Mouse (Mus musculus): Measurements from ENCODE around the gene Ano7. TPM values are rescaled to one million over a fixed set of nuclear protein-coding genes. Genes with fewer than 3 reads are reported as not detected.

The Ano7 gene
- total and polyA plus RNA-seq, 2 experiments from 2014 or later, result 0.11 TPM; not detected in 1

DNA sequence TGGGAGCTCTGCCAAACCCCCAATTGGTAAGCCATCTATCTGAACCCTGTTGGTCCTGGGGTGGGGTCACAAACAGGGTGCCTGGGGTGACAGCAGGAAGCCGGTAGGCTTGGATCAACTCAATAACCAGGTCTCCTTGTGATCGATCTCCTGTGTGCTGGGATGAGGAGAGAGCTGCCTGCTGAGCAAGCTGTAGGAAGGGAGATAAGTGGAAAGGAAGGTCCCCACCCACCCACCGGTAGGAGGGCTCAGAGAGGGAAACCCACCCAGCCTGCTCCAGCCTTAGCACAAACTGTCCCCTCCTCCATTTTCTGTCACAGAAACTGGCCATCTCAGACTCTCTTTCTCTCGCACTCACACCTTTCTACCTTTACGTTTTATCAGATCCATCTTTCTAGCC lies 3.6 kb downstream of the Ano7 start:
- Histone ChIP-seq H3K4me1 (ENCODE audit: control insufficient read depth, insufficient read depth) (no peaks in the 10 kb centered on the region), H3K36me3 (replicated peaks; ENCODE audit: control insufficient read depth, insufficient read depth, low read length) (no peaks in the 10 kb centered on the region), H3K27ac (ENCODE audit: low read depth) (no peak overlapping the region), H3K4me3 (ENCODE audit: low read depth, low read length) (no peak overlapping the region), H3K27me3 (ENCODE audit: control insufficient read depth, insufficient read depth, low read length) (0 out of 2 replicates have a peak, but pooled peaks cover 2% of the 10 kb centered on the region), H3K9ac (replicated peaks; ENCODE audit: low read depth, low read length) (no peak overlapping the region), H3K4me2 (ENCODE audit: low read depth, low read length) (no peak overlapping the region), H3K9me3 (replicated peaks; ENCODE audit: control insufficient read depth, low read length) (no peaks in the 10 kb centered on the region)
- TF ChIP-seq EP300 (IDR thresholded peaks at IDR 0.05; ENCODE audit: low read depth), result no peak
- TF ChIP-seq CTCF (IDR thresholded peaks at IDR 0.05; ENCODE audit: low read depth), result no peak
- WGBS, result 43% methylated on average over 5 of the region's 5 CpGs
- DNase-seq (ENCODE audit: low spot score) (no peak), ATAC-seq (ENCODE audit: insufficient read depth, low read depth) (no peak)

DNA sequence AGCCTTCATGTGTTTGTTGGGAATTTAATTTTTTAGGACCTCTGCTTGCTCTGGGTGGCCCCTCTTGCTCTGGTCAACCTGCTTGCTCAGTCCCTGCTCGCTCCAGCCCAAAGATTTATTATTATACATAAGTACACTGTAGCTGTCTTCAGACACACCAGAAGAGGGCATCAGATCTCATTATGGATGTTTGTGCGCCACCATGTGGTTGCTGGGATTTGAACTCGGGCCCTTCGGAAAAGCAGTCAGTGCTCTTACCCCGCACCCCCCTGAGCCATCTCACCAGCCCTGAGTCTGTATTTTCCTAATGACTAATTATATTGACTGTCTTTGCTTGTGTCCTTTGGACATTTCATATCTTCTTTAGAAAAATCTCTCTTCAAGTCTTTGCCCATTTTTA lies 5.4 kb downstream of the Ano7 start:
- TF ChIP-seq CTCF (IDR thresholded peaks at IDR 0.05; ENCODE audit: low read depth) (no peak), EP300 (IDR thresholded peaks at IDR 0.05; ENCODE audit: low read depth) (no peak)
- Histone ChIP-seq H3K9me3 (replicated peaks; ENCODE audit: control insufficient read depth, low read length) (no peaks in the 10 kb centered on the region), H3K4me2 (ENCODE audit: low read depth, low read length) (no peak overlapping the region), H3K27ac (ENCODE audit: low read depth) (no peak overlapping the region), H3K27me3 (ENCODE audit: control insufficient read depth, insufficient read depth, low read length) (0 out of 2 replicates have a peak, but pooled peaks cover 2% of the 10 kb centered on the region), H3K36me3 (replicated peaks; ENCODE audit: control insufficient read depth, insufficient read depth, low read length) (no peaks in the 10 kb centered on the region), H3K4me1 (ENCODE audit: control insufficient read depth, insufficient read depth) (no peaks in the 10 kb centered on the region), H3K9ac (replicated peaks; ENCODE audit: low read depth, low read length) (no peak overlapping the region), H3K4me3 (ENCODE audit: low read depth, low read length) (no peak overlapping the region)
- no peak for ATAC-seq (ENCODE audit: insufficient read depth, low read depth)
- WGBS, result 74% methylated on average over 5 of the region's 5 CpGs
- no peak for DNase-seq (ENCODE audit: low spot score)

DNA sequence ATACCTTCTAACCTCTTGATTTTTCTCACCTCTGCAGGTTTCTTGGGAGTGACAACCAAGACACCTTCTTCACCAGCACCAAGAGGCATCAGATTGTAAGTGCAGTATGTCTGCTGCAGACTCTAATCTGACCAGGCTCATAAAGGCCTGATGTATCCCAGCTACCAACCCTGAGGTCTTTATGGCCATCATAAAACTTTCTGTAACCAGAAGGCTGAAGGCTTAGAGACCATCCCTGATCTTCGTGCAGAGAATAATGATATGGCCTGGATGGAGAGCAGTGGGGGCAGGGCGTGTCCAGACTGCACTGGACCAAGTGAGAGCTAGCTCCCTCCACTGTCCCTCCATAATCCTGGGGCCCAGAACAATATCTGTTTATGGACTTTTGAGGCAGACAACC lies 13.5 kb downstream of the Ano7 start:
- Histone ChIP-seq H3K4me3 (ENCODE audit: low read depth, low read length) (no peak overlapping the region), H3K9ac (replicated peaks; ENCODE audit: low read depth, low read length) (no peak overlapping the region), H3K4me1 (ENCODE audit: control insufficient read depth, insufficient read depth) (no peaks in the 10 kb centered on the region), H3K27ac (ENCODE audit: low read depth) (no peak overlapping the region), H3K36me3 (replicated peaks; ENCODE audit: control insufficient read depth, insufficient read depth, low read length) (no peaks in the 10 kb centered on the region), H3K4me2 (ENCODE audit: low read depth, low read length) (no peak overlapping the region), H3K27me3 (ENCODE audit: control insufficient read depth, insufficient read depth, low read length) (no peaks in the 10 kb centered on the region), H3K9me3 (replicated peaks; ENCODE audit: control insufficient read depth, low read length) (no peaks in the 10 kb centered on the region)
- DNase-seq (ENCODE audit: low spot score), result no peak
- no peak for ATAC-seq (ENCODE audit: insufficient read depth, low read depth)
- WGBS, result 72% methylated on average over 2 of the region's 2 CpGs
- TF ChIP-seq EP300 (IDR thresholded peaks at IDR 0.05; ENCODE audit: low read depth) (no peak), CTCF (IDR thresholded peaks at IDR 0.05; ENCODE audit: low read depth) (no peak)

DNA sequence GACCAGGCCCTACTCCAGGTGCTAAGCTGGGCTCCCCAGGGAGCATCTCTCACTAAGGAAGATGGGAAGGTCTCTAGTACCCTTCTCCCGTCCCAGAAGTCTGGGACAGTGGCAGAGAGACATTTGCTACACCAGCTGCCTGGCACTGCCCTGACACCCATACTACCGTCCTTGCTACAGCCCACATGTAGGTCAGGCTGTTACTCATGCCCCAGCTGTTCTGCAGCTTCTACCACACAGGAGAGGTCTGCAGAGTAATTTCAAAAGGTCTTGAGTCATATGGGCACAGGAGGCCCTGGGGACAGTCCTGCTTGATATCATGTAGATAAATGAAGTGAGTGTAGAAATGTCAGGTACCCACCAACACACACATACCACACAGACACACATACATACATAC lies 15.2 kb downstream of the Ano7 start:
- no peak for TF ChIP-seq CTCF (IDR thresholded peaks at IDR 0.05; ENCODE audit: low read depth)
- no peak for TF ChIP-seq EP300 (IDR thresholded peaks at IDR 0.05; ENCODE audit: low read depth)
- ATAC-seq (ENCODE audit: insufficient read depth, low read depth), result no peak
- Histone ChIP-seq H3K9ac (replicated peaks; ENCODE audit: low read depth, low read length) (no peak overlapping the region), H3K9me3 (replicated peaks; ENCODE audit: control insufficient read depth, low read length) (no peaks in the 10 kb centered on the region), H3K4me1 (ENCODE audit: control insufficient read depth, insufficient read depth) (no peaks in the 10 kb centered on the region), H3K36me3 (replicated peaks; ENCODE audit: control insufficient read depth, insufficient read depth, low read length) (no peaks in the 10 kb centered on the region), H3K27me3 (ENCODE audit: control insufficient read depth, insufficient read depth, low read length) (no peaks in the 10 kb centered on the region), H3K4me3 (ENCODE audit: low read depth, low read length) (no peak overlapping the region), H3K27ac (ENCODE audit: low read depth) (no peak overlapping the region), H3K4me2 (ENCODE audit: low read depth, low read length) (no peak overlapping the region)
- no peak for DNase-seq (ENCODE audit: low spot score)
- WGBS, result 64% methylated on average over 2 of the region's 2 CpGs

DNA sequence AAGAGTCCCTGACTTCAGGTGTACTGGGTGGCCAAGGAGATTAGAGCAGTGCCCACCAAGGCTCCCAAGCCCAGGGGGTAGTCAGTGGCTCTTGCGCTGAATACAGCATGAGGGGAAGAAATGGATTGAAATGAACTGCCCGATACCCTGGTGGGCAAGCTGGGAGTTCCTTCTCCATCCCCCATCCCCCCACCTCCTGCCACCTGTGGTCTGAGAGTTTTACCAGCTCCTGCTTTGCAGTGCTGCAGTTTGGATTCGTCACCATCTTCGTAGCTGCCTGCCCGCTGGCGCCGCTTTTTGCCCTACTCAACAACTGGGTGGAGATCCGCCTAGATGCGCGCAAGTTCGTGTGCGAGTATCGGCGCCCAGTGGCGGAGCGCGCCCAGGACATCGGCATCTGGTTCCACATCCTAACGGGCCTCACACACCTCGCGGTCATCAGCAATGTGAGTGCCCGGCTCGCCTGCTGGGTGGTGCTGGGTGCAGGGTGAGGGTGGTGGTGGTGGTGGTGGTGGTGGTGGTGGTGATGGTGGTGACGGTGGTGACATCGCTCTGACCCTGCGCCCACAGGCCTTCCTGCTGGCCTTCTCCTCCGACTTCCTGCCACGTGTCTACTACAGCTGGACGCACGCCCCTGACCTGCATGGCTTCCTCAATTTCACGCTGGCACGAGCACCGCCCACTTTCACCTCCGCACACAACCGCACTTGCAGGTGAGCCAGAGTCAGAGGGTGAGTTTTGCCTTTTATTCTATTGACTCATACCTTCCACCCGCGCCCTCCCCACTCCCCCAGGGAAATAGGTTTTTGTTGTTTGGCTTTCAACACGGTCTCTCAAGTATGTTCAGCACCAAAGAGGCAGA lies 27.7 kb downstream of the Ano7 start:
- H3K9ac ChIP-seq (replicated peaks; ENCODE audit: low read depth, low read length), result no peak overlapping the region
- WGBS, result 17% methylated on average over 38 of the region's 38 CpGs
- no peak overlapping the region for H3K27ac ChIP-seq (ENCODE audit: low read depth)
- 0 out of 2 replicates have a peak, but pooled peaks cover 6% of the 10 kb centered on the region for H3K27me3 ChIP-seq (ENCODE audit: control insufficient read depth, insufficient read depth, low read length)
- H3K9me3 ChIP-seq (replicated peaks; ENCODE audit: control insufficient read depth, low read length), result no peaks in the 10 kb centered on the region
- DNase-seq (ENCODE audit: low spot score) (no peak), ATAC-seq (ENCODE audit: insufficient read depth, low read depth) (peak; percentile 18; the same call in 1 of the 2 replicates)
- H3K4me2 ChIP-seq (ENCODE audit: low read depth, low read length), result peak overlapping the region; percentile 48
- H3K4me1 ChIP-seq (ENCODE audit: control insufficient read depth, insufficient read depth), result no peaks in the 10 kb centered on the region
- H3K4me3 ChIP-seq (ENCODE audit: low read depth, low read length), result peak overlapping the region; percentile 28
- TF ChIP-seq EP300 (IDR thresholded peaks at IDR 0.05; ENCODE audit: low read depth) (no peak), CTCF (IDR thresholded peaks at IDR 0.05; ENCODE audit: low read depth) (no peak)
- peaks cover 2% of the 10 kb centered on the region; the same call in 1 of the 2 replicates for H3K36me3 ChIP-seq (replicated peaks; ENCODE audit: control insufficient read depth, insufficient read depth, low read length)

Measured in heart, postnatal 0 days (tissue).